Mouse (Mus musculus) erythroblast, adult 5-6 weeks (primary cell): ENCODE data around the gene Copz1. TPM values are rescaled to one million over a fixed set of nuclear protein-coding genes. Genes with fewer than 3 reads are reported as not detected.
A peak's percentile ranks its signal among the peaks of the same experiment; 100 is the strongest.

Experiments used
- ATAC-seq: replicated peaks from 2 replicates; pipeline ENCODE4 v1.8.0; 2016; ENCODE audit warnings: moderate number of reproducible peaks, mild to moderate bottlenecking, moderate TSS enrichment, inconsistent platforms; ENCODE audit not compliant: poor library complexity, low FRiP score, severe bottlenecking
- total RNA-seq, 2 experiments: library from RNA; stranded (forward) in 1 of 2; stranded (reverse) in 1 of 2; fragments of 150-400 nt in 1 of 2; fragments of 200-764, 138-1000 nt in 1 of 2; gene quantifications; 2 replicates each; pipeline versions ENCODE4 v1.2.3 to v1.2.4; 2015 to 2017; ENCODE audit warnings: low replicate concordance in 2 of 2

The Copz1 gene
- total RNA-seq, 2 experiments from 2014 or later = 54.0 to 131 TPM

DNA sequence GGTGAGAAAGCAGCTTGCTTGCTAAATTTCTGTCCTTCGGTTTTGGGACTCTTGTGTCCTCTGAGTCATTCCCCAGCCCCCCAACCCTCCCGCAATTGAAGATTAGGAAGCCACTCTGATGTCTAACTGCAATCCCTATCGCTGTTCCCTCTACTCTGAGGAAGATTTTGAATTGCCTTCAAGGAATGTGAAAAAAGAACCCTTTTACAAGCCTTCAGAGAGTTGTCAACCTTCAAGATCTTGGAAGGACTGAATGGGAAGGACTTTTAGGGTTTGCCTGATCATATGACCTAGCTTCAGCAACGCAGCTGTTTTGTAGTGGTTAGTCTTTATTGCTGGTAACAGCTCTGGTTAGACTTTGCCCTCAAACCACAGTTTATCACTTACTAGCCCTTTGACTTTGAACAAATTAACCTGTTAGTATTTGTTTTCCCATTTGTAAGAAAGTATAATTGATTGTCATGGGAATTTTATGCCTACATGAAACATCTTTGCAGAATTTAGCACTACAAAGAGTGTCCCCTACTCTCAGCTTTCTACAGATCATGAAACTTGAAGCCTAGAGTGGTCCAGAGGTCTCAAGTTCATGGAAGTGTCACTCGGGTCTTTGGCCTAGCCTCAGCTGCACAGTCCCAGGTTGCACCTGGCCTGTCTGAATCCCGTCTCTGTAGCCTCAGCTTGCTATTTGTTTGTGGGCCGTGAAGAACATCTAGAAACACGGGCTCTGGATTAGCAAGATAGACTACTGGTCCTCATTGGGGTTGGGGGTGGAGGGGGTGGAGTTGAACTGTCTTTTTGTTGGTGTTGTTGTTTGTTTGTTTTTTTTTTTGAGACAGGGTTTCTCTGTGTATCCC is 33.5 kb downstream of the Copz1 start:
- ATAC-seq = no peak

- ATAC-seq = peak; percentile 81
These were observed 34.6 kb downstream of the Copz1 start for GRCm38 (mm10) chr15:103307125-103307524.

DNA sequence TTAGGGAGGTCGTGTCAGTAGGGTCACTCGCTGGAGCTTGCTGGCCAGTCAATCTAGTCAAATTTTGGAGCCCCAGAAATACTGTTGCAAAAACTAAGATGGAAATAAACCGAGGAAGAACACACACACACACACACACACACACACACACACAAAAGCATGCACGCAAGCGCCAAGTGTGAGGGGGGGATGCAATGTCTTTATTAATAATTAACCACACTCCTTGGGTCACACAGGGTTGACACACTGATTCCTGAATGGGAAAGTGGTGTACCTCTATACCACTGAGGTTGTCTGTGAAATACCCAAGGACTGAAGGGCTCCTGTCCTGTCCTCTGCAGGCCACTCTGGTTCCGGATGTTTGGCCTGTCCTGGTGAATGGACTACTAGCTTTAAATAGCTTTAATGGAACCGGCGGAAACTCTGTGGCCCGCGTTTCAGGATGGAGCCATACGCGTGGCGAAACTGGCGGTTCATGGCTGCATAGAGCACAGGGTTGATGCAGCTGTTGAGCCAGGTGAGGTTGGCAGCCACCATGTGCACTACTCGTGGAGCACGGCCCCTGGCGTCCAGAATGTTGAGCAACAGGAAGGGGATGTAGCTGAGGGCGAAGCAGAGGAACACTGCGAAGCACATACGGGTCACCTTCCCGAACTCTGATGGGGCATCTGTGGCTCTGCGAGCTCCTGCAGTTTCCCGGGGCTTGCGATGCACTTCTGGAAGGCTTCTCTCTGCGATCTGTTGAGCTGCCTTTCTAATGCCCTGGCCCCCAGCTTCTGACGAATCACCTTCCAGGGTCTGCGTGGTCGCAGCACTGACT is 35.8 kb downstream of the Copz1 start:
- ATAC-seq = no peak

DNA sequence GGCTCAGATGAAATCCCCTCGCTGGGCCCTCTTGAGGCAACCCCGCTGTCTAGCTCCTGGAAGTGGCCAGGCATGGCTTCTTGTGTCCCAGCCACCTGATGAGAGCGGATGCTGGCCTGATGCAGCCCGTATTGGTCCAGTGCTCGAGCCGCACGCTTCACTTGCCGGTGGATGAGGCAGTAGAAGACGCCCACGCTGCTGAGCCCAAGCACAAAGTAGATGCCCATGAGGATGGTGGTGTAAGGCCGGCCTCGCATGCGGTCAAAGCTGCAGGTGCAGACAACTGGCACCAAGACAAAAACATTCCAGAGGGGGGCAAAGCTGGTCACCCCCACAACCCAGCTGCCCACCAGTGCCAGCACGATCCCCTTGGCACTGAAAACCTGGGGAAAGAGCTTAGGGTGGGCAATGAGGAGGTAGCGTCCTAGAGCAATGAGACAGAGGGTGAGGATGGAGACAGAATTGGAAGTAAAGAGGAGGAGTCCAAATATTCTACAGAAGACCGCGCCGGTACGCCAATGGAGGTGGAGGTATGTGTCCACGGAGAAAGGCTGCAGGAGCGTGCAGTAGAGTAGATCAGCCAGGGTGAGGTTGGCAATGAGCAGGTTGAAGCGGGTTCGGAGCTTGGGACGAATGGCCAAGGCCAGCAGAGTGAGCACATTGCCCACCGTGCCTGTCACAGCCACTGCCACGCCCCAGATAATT is 36.5 kb downstream of the Copz1 start:
- ATAC-seq = no peak

GRCm38 (mm10) chr15:103310365-103310910 is 37.9 kb downstream of the Copz1 start, which contains the start of gene Gpr84:
Gpr84 (minus strand) TSS chr15:103310612.
- ATAC-seq = no peak

- peak; percentile 58 for ATAC-seq
These were observed 41.1 kb downstream of the Copz1 start for GRCm38 (mm10) chr15:103313495-103314095.

- ATAC-seq = no peak
These were observed 41.7 kb downstream of the Copz1 start for GRCm38 (mm10) chr15:103314181-103314580.

DNA sequence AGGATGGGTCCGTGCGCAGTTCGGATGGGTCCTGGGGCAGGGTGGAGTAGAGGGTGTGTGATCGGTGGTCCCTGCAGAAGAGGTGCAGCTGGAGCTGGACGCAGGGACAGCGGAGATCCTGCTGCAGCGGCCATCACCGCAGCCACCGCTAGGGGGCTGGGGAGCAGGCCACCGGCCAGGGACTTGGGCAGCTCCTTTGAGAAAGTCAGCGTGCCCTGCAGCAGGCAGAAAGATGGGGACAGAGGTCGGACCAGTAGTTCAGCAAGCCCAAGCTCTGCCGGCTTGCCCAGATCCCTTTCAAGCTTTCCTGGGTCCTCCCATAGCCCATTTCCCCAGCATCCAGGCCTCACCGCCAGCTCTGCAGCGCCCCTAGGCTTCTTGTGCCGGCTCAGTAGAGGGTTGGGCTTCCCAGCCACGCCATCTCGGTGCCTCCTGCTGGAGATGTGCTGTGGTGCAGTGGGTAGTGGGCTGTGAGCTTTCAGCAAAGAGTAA is 42.5 kb downstream of the Copz1 start:
- ATAC-seq = peak; percentile 55

- ATAC-seq = no peak
These were observed 43.7 kb downstream of the Copz1 start for GRCm38 (mm10) chr15:103315979-103316776.

DNA sequence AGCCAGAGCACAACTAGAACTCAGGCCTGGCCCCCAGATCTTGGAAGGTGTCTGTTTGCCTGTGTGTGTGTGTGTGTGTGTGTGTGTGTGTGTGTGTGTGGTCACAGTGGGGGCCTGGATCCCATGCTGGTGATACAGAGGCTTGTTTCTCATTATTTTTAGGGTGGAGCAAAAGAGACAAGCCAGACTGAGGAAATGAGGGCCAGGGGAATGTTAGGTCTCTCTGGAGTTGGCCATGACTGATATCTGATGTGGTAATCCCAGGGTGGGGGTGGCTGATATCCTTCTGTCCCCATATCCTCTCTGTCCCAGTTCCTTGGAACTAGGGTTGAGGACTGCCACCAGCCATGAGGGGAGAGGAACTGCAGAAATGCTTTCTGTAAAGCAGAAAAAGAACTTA is 44.6 kb downstream of the Copz1 start:
- no peak for ATAC-seq

DNA sequence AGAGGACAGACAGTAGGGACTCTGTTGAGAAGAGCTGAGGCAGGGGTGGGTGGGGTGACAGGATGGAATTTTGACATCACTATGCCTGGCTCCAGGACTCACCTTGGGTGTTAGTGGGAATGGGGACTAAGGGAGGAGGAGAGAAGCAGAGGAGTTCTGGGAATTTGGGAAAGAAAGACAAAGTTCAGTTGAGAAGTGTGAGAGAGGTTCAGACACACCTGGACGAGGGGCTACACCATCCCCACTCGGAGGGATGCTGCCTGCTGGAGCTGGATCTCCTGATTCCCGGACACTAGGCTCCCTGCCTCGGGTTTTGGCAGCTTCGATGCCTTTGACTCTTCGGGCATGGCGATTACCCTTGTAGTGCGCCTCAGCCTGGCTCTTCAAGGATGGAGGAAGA is 45.2 kb downstream of the Copz1 start:
- ATAC-seq = no peak

- ATAC-seq = no peak
These were observed 45.8 kb downstream of the Copz1 start for GRCm38 (mm10) chr15:103318201-103318816.

- no peak for ATAC-seq
These were observed 48.6 kb downstream of the Copz1 start for GRCm38 (mm10) chr15:103321076-103321475.

DNA sequence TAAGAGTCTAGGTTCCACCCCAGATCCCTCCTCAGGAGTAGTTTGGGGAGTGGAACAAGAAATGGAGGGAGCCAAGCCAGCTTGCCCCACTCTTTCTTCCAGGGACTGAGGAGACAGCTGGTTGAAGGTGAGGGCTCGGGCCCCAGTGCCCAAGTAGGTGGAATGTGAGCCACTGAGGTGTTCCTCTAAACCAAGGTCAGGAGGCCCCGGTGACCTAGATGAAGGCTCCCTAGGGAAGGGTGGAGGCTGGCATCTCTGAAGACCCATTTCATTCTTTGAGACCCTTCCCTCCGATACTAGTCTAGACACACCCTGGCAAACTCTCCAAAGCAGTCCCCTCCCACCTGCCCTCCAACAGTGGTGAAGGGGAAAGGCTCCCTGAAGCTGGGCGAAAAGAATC is 49.9 kb downstream of the Copz1 start:
- no peak for ATAC-seq

GRCm38 (mm10) chr15:103323070-103323454 is 50.5 kb downstream of the Copz1 start:
- no peak for ATAC-seq

GRCm38 (mm10) chr15:103323455-103324247 is 51.1 kb downstream of the Copz1 start:
- ATAC-seq = peak; percentile 91

DNA sequence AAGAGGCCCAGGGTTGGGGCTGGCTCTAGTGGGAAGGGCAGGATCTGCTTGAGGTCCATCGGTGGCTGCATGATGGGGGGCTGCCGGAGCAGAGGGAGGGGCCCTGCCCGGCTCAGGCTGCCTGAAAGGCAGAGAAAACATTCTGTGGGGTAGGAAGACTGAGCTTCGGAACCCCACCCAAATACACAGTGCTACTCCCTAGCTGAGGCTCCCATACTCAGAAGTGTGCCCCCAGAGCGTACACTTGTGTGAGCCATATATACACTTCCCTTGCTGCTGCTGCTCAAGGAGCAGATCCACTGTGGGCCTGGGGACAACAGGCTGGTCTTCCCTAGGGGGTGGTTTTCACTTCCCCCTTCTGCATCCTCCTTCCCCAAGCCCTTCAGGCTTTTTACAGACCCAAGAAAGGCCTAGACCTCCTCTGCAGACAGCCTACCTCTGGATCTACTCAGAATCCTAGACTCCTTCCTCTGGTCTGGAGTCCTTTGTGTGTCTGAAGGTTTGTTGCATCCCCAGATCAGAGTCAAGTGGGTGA is 60.6 kb downstream of the Copz1 start:
- no peak for ATAC-seq
